Mouse (Mus musculus) stomach, embryonic 14.5 days (tissue): ENCODE data around the gene Hoxa5. TPM values are rescaled to one million over a fixed set of nuclear protein-coding genes. Genes with fewer than 3 reads are reported as not detected.

Experiments used
- ATAC-seq: fragments of 200-750 bp; cut with Nextera tagmentation; 2 replicates; pipeline ENCODE4 v1.8.0; 2017; ENCODE audit warnings: low read depth, moderate TSS enrichment; ENCODE audit not compliant: insufficient number of reproducible peaks, insufficient read depth, low FRiP score
- H3K27ac ChIP-seq: fragments of 300-500 bp; sonication (generic); 2 replicates; pipeline ENCODE4 v1.5.1; 2014; ENCODE audit warnings: mild to moderate bottlenecking, low read length, moderate library complexity, mixed read lengths
- H3K27me3 ChIP-seq: fragments of 300-500 bp; sonication (generic); 2 replicates; pipeline ENCODE4 v1.6.1; 2014; ENCODE audit warnings: low read length, control low read depth, mixed read lengths; ENCODE audit not compliant: control insufficient read depth, insufficient read depth
- H3K36me3 ChIP-seq: fragments of 300-500 bp; sonication (generic); 2 replicates; pipeline ENCODE4 v1.6.1; 2014; ENCODE audit warnings: mild to moderate bottlenecking, control low read depth, low read length, moderate library complexity, mixed read lengths; ENCODE audit not compliant: control insufficient read depth, insufficient read depth
- H3K4me1 ChIP-seq: fragments of 300-500 bp; sonication (generic); 2 replicates; pipeline ENCODE4 v1.6.1; 2014; ENCODE audit warnings: low read length, control low read depth, mixed read lengths; ENCODE audit not compliant: control insufficient read depth, insufficient read depth
- H3K4me2 ChIP-seq: fragments of 300-500 bp; sonication (generic); replicated peaks from 2 replicates; pipeline ENCODE4 v1.6.1; 2014; ENCODE audit warnings: low read depth, low read length, control low read depth
- H3K4me3 ChIP-seq: fragments of 300-500 bp; sonication (generic); 2 replicates; pipeline ENCODE4 v1.5.1; 2014; ENCODE audit warnings: low read depth, low read length, control low read depth
- H3K9ac ChIP-seq: fragments of 300-500 bp; sonication (generic); replicated peaks from 2 replicates; pipeline ENCODE4 v1.6.1; 2014; ENCODE audit warnings: low read depth, mild to moderate bottlenecking, control low read depth, low read length, moderate library complexity, mixed read lengths
- H3K9me3 ChIP-seq: fragments of 300-500 bp; sonication (generic); 2 replicates; pipeline ENCODE4 v1.6.1; 2016; ENCODE audit warnings: low read depth, low read length, control low read depth; ENCODE audit not compliant: control insufficient read depth
- WGBS: fragments of 180-500 bp; shearing (Covaris S2); extraction: QIAGEN DNeasy Blood & Tissue Kit; methylation state at CpG from one replicate; pipeline ENCODE4 v1.1.7; 2014; 5-methylcytosine and 5-hydroxymethylcytosine counted together
- polyA plus RNA-seq: library from polyadenylated mRNA; unstranded; fragments of >200 nt; fragmentation: Nextera tagmentation; extraction: Ambion mirVana; gene quantifications from 2 replicates; pipeline ENCODE4 v1.2.1, GENCODE M21; 2014

The Hoxa5 gene
- polyA plus RNA-seq, 1 experiment from 2014 or later, result 24.4 TPM

GRCm38 (mm10) chr6:52224895-52225611 is 20.7 kb upstream of the Hoxa5 start:
- peak overlapping the region; percentile 21; the same call in 1 of the 2 replicates for H3K4me2 ChIP-seq

GRCm38 (mm10) chr6:52223939-52224760 is 19.8 kb upstream of the Hoxa5 start:
- H3K4me3 ChIP-seq, result peak overlapping the region; percentile 17; the same call in 1 of the 2 replicates
- no peaks in the 10 kb centered on the region for H3K9me3 ChIP-seq
- H3K9ac ChIP-seq, result no peak overlapping the region; the same call in 1 of the 2 replicates
- WGBS, result 7% methylated on average over 24 of the region's 24 CpGs
- no peak overlapping the region for H3K27ac ChIP-seq
- H3K4me1 ChIP-seq, result no peaks in the 10 kb centered on the region
- peak overlapping the region; percentile 21; the same call in 1 of the 2 replicates for H3K4me2 ChIP-seq
- ATAC-seq, result no peak
- H3K27me3 ChIP-seq, result peaks cover 60% of the 10 kb centered on the region
- no peaks in the 10 kb centered on the region for H3K36me3 ChIP-seq

More at GRCm38 (mm10) chr6:52224895-52225611, 20.7 kb upstream of the Hoxa5 start:
- no peak; the same call in 1 of the 2 replicates for ATAC-seq
- H3K4me3 ChIP-seq, result peak overlapping the region; percentile 18; the same call in 1 of the 2 replicates
- no peak overlapping the region for H3K9ac ChIP-seq
- no peaks in the 10 kb centered on the region for H3K9me3 ChIP-seq
- H3K36me3 ChIP-seq, result no peaks in the 10 kb centered on the region
- no peaks in the 10 kb centered on the region for H3K4me1 ChIP-seq
- no peak overlapping the region for H3K27ac ChIP-seq
- 1% methylated on average over 36 of the region's 36 CpGs for WGBS
- H3K27me3 ChIP-seq, result peaks cover 61% of the 10 kb centered on the region

GRCm38 (mm10) chr6:52222729-52223128 is 18.3 kb upstream of the Hoxa5 start:
- peaks cover 71% of the 10 kb centered on the region for H3K27me3 ChIP-seq
- 0 out of 2 replicates have a peak, but pooled peaks cover under 1% of the 10 kb centered on the region for H3K4me1 ChIP-seq
- no peak overlapping the region for H3K9ac ChIP-seq
- peak overlapping the region; percentile 77; the same call in 1 of the 2 replicates for H3K4me2 ChIP-seq
- H3K36me3 ChIP-seq, result no peaks in the 10 kb centered on the region
- H3K27ac ChIP-seq, result no peak overlapping the region; the same call in 1 of the 2 replicates
- 34% methylated on average over 13 of the region's 13 CpGs for whole genome bisulfite sequencing
- no peak overlapping the region; the same call in 1 of the 2 replicates for H3K4me3 ChIP-seq
- ATAC-seq, result no peak
- H3K9me3 ChIP-seq, result no peaks in the 10 kb centered on the region

GRCm38 (mm10) chr6:52221993-52222685 is 17.8 kb upstream of the Hoxa5 start:
- Histone ChIP-seq H3K4me3 (peak overlapping the region; percentile 49), H3K4me2 (peak overlapping the region; percentile 77), H3K27ac (peak overlapping the region; percentile 11; the same call in 1 of the 2 replicates), H3K36me3 (no peaks in the 10 kb centered on the region), H3K9ac (no peak overlapping the region), H3K9me3 (no peaks in the 10 kb centered on the region), H3K4me1 (0 out of 2 replicates have a peak, but pooled peaks cover 4% of the 10 kb centered on the region), H3K27me3 (peaks cover 69% of the 10 kb centered on the region)
- 12% methylated on average over 21 of the region's 21 CpGs for WGBS
- no peak for ATAC-seq

- H3K4me1 ChIP-seq, result 0 out of 2 replicates have a peak, but pooled peaks cover 4% of the 10 kb centered on the region
- 0 out of 2 replicates have a peak, but pooled peaks have one; percentile 42 for ATAC-seq
- peak within 1 kb of the TSS; percentile 49 for H3K4me3 ChIP-seq
- WGBS, result 1% methylated on average over 46 of the region's 46 CpGs
- peak within 1 kb of the TSS; percentile 75; the same call in 1 of the 2 replicates for H3K27ac ChIP-seq
- H3K27me3 ChIP-seq, result peaks cover 65% of the 10 kb centered on the region
- peak within 1 kb of the TSS; percentile 77 for H3K4me2 ChIP-seq
- no peaks in the 10 kb centered on the region for H3K36me3 ChIP-seq
- H3K9ac ChIP-seq, result peak within 1 kb of the TSS; percentile 39; the same call in 1 of the 2 replicates
- no peaks in the 10 kb centered on the region for H3K9me3 ChIP-seq
Observed at GRCm38 (mm10) chr6:52221337-52221992, 17.1 kb upstream of the Hoxa5 start, which contains the start of gene Hoxa7. Gene Hoxa7 (minus strand): TSS chr6:52221854.

GRCm38 (mm10) chr6:52220865-52221310 is 16.5 kb upstream of the Hoxa5 start:
- Histone ChIP-seq H3K9me3 (no peaks in the 10 kb centered on the region), H3K4me3 (peak overlapping the region; percentile 49), H3K36me3 (no peaks in the 10 kb centered on the region), H3K9ac (no peak overlapping the region), H3K27ac (peak overlapping the region; percentile 75; the same call in 1 of the 2 replicates), H3K27me3 (peaks cover 60% of the 10 kb centered on the region), H3K4me1 (0 out of 2 replicates have a peak, but pooled peaks cover 4% of the 10 kb centered on the region), H3K4me2 (peak overlapping the region; percentile 77)
- 14% methylated on average over 12 of the region's 12 CpGs for WGBS
- ATAC-seq, result no peak

- H3K27me3 ChIP-seq, result peaks cover 60% of the 10 kb centered on the region
- H3K9ac ChIP-seq, result no peak overlapping the region; the same call in 1 of the 2 replicates
- no peaks in the 10 kb centered on the region for H3K36me3 ChIP-seq
- H3K27ac ChIP-seq, result peak overlapping the region; percentile 35; the same call in 1 of the 2 replicates
- 0 out of 2 replicates have a peak, but pooled peaks cover 4% of the 10 kb centered on the region for H3K4me1 ChIP-seq
- no peaks in the 10 kb centered on the region for H3K9me3 ChIP-seq
- H3K4me3 ChIP-seq, result peak overlapping the region; percentile 49; the same call in 1 of the 2 replicates
- 25% methylated on average over 32 of the region's 32 CpGs for WGBS
- no peak for ATAC-seq
- peak overlapping the region; percentile 22 for H3K4me2 ChIP-seq
Observed at GRCm38 (mm10) chr6:52220003-52220864, 15.8 kb upstream of the Hoxa5 start.
